Mouse (Mus musculus) left cerebral cortex, adult 9 months (tissue): ENCODE measurements at regions not wholly inside any gene's neighbourhood (a gene's known extent, or its start where the extent isn't known, plus 50 kb on each side); places are given as distances from the start of the nearest gene placed in this dataset.

ENCODE experiments used
- DNase-seq, 2 experiments: peaks; one replicate each; pipeline ENCODE4 v3.0.0; 2022; ENCODE audit warnings: low spot score in 2 of 2

GRCm38 (mm10) chr13:37658034-37658433 is 120.2 kb upstream of the Rreb1 start:
- DNase-seq, result no peak

- DNase-seq, result no peak
Measured at GRCm38 (mm10) chr13:37658519-37658918, 119.7 kb upstream of the Rreb1 start.

GRCm38 (mm10) chr13:37660083-37660482 is 118.1 kb upstream of the Rreb1 start:
- DNase-seq, result no peak

GRCm38 (mm10) chr13:37660668-37661067 is 117.5 kb upstream of the Rreb1 start:
- DNase-seq, result no peak

GRCm38 (mm10) chr13:37664116-37664515 is 114.1 kb upstream of the Rreb1 start:
- no peak for DNase-seq

- DNase-seq, result no peak
Measured at GRCm38 (mm10) chr13:37666207-37667003, 111.8 kb upstream of the Rreb1 start.

GRCm38 (mm10) chr13:37667386-37667785 is 110.8 kb upstream of the Rreb1 start:
- DNase-seq, result no peak

- no peak for DNase-seq
Measured at GRCm38 (mm10) chr13:37667871-37668270, 110.3 kb upstream of the Rreb1 start.

GRCm38 (mm10) chr13:37671109-37671508 is 107.1 kb upstream of the Rreb1 start:
- DNase-seq, result no peak

GRCm38 (mm10) chr13:37674676-37675350 is 103.4 kb upstream of the Rreb1 start:
- no peak for DNase-seq

GRCm38 (mm10) chr13:37675718-37676117 is 102.5 kb upstream of the Rreb1 start:
- DNase-seq, result no peak

GRCm38 (mm10) chr13:37676912-37677311 is 101.3 kb upstream of the Rreb1 start:
- DNase-seq, result no peak

GRCm38 (mm10) chr13:37678251-37678650 is 99.9 kb upstream of the Rreb1 start:
- no peak for DNase-seq

- DNase-seq, result no peak
Measured at GRCm38 (mm10) chr13:37678772-37679171, 99.4 kb upstream of the Rreb1 start.

GRCm38 (mm10) chr13:37680837-37681619 is 97.2 kb upstream of the Rreb1 start:
- DNase-seq, result no peak

GRCm38 (mm10) chr13:37683045-37683679 is 95.0 kb upstream of the Rreb1 start:
- DNase-seq, result no peak

- DNase-seq, result no peak
Measured at GRCm38 (mm10) chr13:37685617-37686016, 92.6 kb upstream of the Rreb1 start.

- no peak for DNase-seq
Measured at GRCm38 (mm10) chr13:37686109-37686508, 92.1 kb upstream of the Rreb1 start.

GRCm38 (mm10) chr13:37689127-37689777 is 88.9 kb upstream of the Rreb1 start:
- DNase-seq, result no peak

GRCm38 (mm10) chr13:37691855-37692445 is 86.2 kb upstream of the Rreb1 start:
- no peak for DNase-seq

GRCm38 (mm10) chr13:37693617-37694016 is 84.6 kb upstream of the Rreb1 start:
- no peak for DNase-seq
